ENCODE assay signal across 27 mouse cellular contexts in the genomic region with DNA sequence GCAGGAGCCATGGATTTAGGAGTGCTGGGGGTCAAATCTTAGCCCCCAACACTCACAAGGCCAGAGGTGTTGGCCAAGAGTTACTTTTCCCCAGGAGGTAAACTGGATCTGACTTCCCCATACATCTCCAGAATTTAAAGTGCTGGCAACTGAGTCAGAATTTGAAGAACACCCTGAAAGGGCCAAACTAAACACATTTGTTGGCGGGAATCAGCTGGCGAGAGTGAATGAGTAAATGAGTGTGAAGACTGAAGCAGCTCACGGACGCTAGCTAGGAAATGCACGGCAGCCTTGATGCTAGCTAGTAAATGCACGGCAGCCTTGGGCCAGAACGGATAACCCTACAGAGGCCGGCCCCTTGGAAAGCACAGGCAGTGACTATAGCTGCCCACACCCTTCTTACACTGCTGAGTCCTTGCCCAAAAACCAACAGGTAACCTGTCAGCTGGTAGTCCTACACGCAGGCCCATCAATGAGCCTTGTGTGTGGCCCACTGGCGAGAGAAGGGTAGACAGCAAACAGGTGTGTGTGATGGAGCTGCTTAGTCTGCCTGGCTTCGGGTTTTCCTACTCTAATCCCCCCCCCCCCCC. TPM values are rescaled to one million over a fixed set of nuclear protein-coding genes. Genes with fewer than 3 reads are reported as not detected.
DNase-seq lines count a peak whose midpoint lies in the region; ATAC-seq and TF ChIP-seq lines count a peak whose summit lies in the region.
"Had no signal": no experiment of that assay in that cellular context is flagged by ENCODE, and none has a peak within 500 bp of the region (broad histone marks: within the 10 kb centered on the region; RNA-seq: fewer than 3 reads in every experiment).

No protein-coding gene starts in this region.

- H3K27me3 ChIP-seq in embryonic facial prominence, embryonic 14.5 days (replicated peaks; ENCODE audit: control insufficient read depth, insufficient read depth, low read length), result no peaks in the 10 kb centered on the region
- peaks cover 17% of the 10 kb centered on the region for H3K27me3 ChIP-seq in embryonic facial prominence, embryonic 10.5 days (replicated peaks; ENCODE audit: low read depth, poor library complexity, severe bottlenecking)
- peaks cover under 1% of the 10 kb centered on the region; the same call in 1 of the 2 replicates for H3K27me3 ChIP-seq in midbrain, embryonic 11.5 days (ENCODE audit: control insufficient read depth, insufficient read depth, low read length)
- no peaks in the 10 kb centered on the region for H3K27me3 ChIP-seq in midbrain, postnatal 0 days (ENCODE audit: insufficient read depth, low read length)
- H3K27me3 ChIP-seq: embryonic facial prominence, embryonic 12.5 days; forebrain, embryonic 13.5 days had no signal

- no peak overlapping the region for H3K4me2 ChIP-seq in embryonic facial prominence, embryonic 14.5 days (ENCODE audit: low read depth, low read length)
- H3K4me2 ChIP-seq in midbrain, embryonic 11.5 days, result no peak overlapping the region
- H3K4me2 ChIP-seq in midbrain, postnatal 0 days (ENCODE audit: low read depth, low read length, poor library complexity, severe bottlenecking), result no peak overlapping the region
- H3K4me2 ChIP-seq: embryonic facial prominence, embryonic 12.5 days; forebrain, embryonic 13.5 days; heart, embryonic 13.5 days; hindbrain, embryonic 14.5 days had no signal

- no peak for ATAC-seq in embryonic facial prominence, embryonic 14.5 days (ENCODE audit: low read depth)
- no peak for ATAC-seq in midbrain, embryonic 11.5 days (ENCODE audit: low FRiP score)
- no peak for ATAC-seq in midbrain, postnatal 0 days (ENCODE audit: low FRiP score)
- ATAC-seq: forebrain, embryonic 13.5 days; forebrain, embryonic 16.5 days; hindbrain, postnatal 0 days had no signal

- no peak overlapping the region for H3K4me3 ChIP-seq in embryonic facial prominence, embryonic 14.5 days (ENCODE audit: low read depth, low read length)
- no peak overlapping the region for H3K4me3 ChIP-seq in embryonic facial prominence, embryonic 10.5 days
- H3K4me3 ChIP-seq in midbrain, embryonic 11.5 days (ENCODE audit: low read depth, low read length), result no peak overlapping the region
- no peak overlapping the region for H3K4me3 ChIP-seq in midbrain, postnatal 0 days (ENCODE audit: low read depth, low read length)
- H3K4me3 ChIP-seq: embryonic facial prominence, embryonic 12.5 days; erythroblast, embryonic 14.5 days; forebrain, embryonic 10.5 days; forebrain, embryonic 13.5 days; heart, adult 2 months; heart, embryonic 10.5 days; heart, embryonic 13.5 days had no signal

- no peak overlapping the region for H3K9ac ChIP-seq in embryonic facial prominence, embryonic 14.5 days (ENCODE audit: low read depth, low read length)
- H3K9ac ChIP-seq in midbrain, embryonic 11.5 days (ENCODE audit: low read length), result no peak overlapping the region
- no peak overlapping the region for H3K9ac ChIP-seq in midbrain, postnatal 0 days (replicated peaks; ENCODE audit: low read length, poor library complexity, severe bottlenecking)
- H3K9ac ChIP-seq: embryonic facial prominence, embryonic 12.5 days; forebrain, embryonic 13.5 days; heart, embryonic 13.5 days; hindbrain, embryonic 14.5 days had no signal

- WGBS in embryonic facial prominence, embryonic 14.5 days, result 70% methylated on average over 11 of the region's 11 CpGs
- WGBS in embryonic facial prominence, embryonic 10.5 days, result 88% methylated on average over 11 of the region's 11 CpGs
- WGBS in midbrain, embryonic 11.5 days, result 87% methylated on average over 11 of the region's 11 CpGs
- WGBS in midbrain, postnatal 0 days, result 73% methylated on average over 11 of the region's 11 CpGs

- TF ChIP-seq CTCF in midbrain, postnatal 0 days (IDR thresholded peaks at IDR 0.05), result no peak

- H3K4me1 ChIP-seq in embryonic facial prominence, embryonic 14.5 days (ENCODE audit: control insufficient read depth, insufficient read depth, low read length), result peaks cover 18% of the 10 kb centered on the region
- peaks cover 29% of the 10 kb centered on the region for H3K4me1 ChIP-seq in embryonic facial prominence, embryonic 10.5 days
- peaks cover 6% of the 10 kb centered on the region for H3K4me1 ChIP-seq in midbrain, embryonic 11.5 days (ENCODE audit: control insufficient read depth, insufficient read depth, low read length)
- peaks cover 5% of the 10 kb centered on the region; the same call in 1 of the 2 replicates for H3K4me1 ChIP-seq in midbrain, postnatal 0 days (ENCODE audit: insufficient read depth, low read length)

- H3K9me3 ChIP-seq in embryonic facial prominence, embryonic 14.5 days (ENCODE audit: control insufficient read depth, low read length), result no peaks in the 10 kb centered on the region
- no peaks in the 10 kb centered on the region for H3K9me3 ChIP-seq in embryonic facial prominence, embryonic 10.5 days
- H3K9me3 ChIP-seq in midbrain, embryonic 11.5 days (ENCODE audit: control insufficient read depth, low read length), result no peaks in the 10 kb centered on the region
- no peaks in the 10 kb centered on the region for H3K9me3 ChIP-seq in midbrain, postnatal 0 days (ENCODE audit: low read length)
- H3K9me3 ChIP-seq: embryonic facial prominence, embryonic 12.5 days; forebrain, embryonic 10.5 days; forebrain, embryonic 13.5 days; G1E; heart, embryonic 10.5 days; heart, embryonic 13.5 days had no signal

- peak; percentile 33 for DNase-seq in embryonic facial prominence, embryonic 14.5 days (ENCODE audit: low spot score)
- no peak for DNase-seq in embryonic facial prominence, embryonic 10.5 days (ENCODE audit: low spot score)
- DNase-seq in midbrain, embryonic 11.5 days (ENCODE audit: low spot score, missing footprints), result peak; percentile 60
- DNase-seq in midbrain, postnatal 0 days (ENCODE audit: low spot score), result no peak
- DNase-seq in fat pad, adult 2 months (ENCODE audit: extremely low read depth, low read depth, low spot score), result peak; percentile 80
- DNase-seq in kidney, postnatal 14 days, result no peak
- no peak for DNase-seq in layer of hippocampus, postnatal 36 days
- DNase-seq: adrenal gland, adult 2 months; adrenal gland, postnatal 14 days; cerebellum, adult 18-20 months; cerebellum, adult 9-10 months; cerebellum, postnatal 14 days; gastrocnemius, postnatal 10 days; gastrocnemius, postnatal 36 days; heart, adult 2 months; heart, postnatal 14 days; heart, postnatal 4 days had no signal

- peaks cover 7% of the 10 kb centered on the region; the same call in 1 of the 2 replicates for H3K36me3 ChIP-seq in embryonic facial prominence, embryonic 14.5 days (ENCODE audit: control insufficient read depth, insufficient read depth, low read length)
- no peaks in the 10 kb centered on the region for H3K36me3 ChIP-seq in embryonic facial prominence, embryonic 10.5 days (replicated peaks)
- H3K36me3 ChIP-seq in midbrain, embryonic 11.5 days (ENCODE audit: control insufficient read depth, insufficient read depth, low read length), result no peaks in the 10 kb centered on the region
- no peaks in the 10 kb centered on the region for H3K36me3 ChIP-seq in midbrain, postnatal 0 days (ENCODE audit: insufficient read depth, low read length)
- H3K36me3 ChIP-seq: embryonic facial prominence, embryonic 12.5 days; forebrain, embryonic 10.5 days; heart, embryonic 10.5 days; heart, embryonic 13.5 days had no signal

- no peak overlapping the region for H3K27ac ChIP-seq in embryonic facial prominence, embryonic 14.5 days (replicated peaks; ENCODE audit: low read depth, low read length)
- no peak overlapping the region for H3K27ac ChIP-seq in embryonic facial prominence, embryonic 10.5 days (replicated peaks)
- H3K27ac ChIP-seq in midbrain, embryonic 11.5 days (ENCODE audit: low read depth, low read length), result no peak overlapping the region
- no peak overlapping the region for H3K27ac ChIP-seq in midbrain, postnatal 0 days (ENCODE audit: low read depth, low read length)
- H3K27ac ChIP-seq: embryonic facial prominence, embryonic 12.5 days; forebrain, embryonic 10.5 days; forebrain, embryonic 13.5 days; heart, adult 2 months; heart, embryonic 10.5 days; heart, embryonic 13.5 days; hindbrain, embryonic 14.5 days; hindbrain, postnatal 0 days had no signal

RNA-seq across cellular contexts. Expression of gene Jade2, which starts 6.6 kb away (rescaled TPM):
- 1.1 and 1.4 TPM in 2 replicates for polyA plus RNA-seq in embryonic facial prominence, embryonic 14.5 days (2014; fragmentation: Nextera tagmentation; extraction: Ambion mirVana)
- 0.65 and 0.80 TPM in 2 replicates for polyA plus RNA-seq in embryonic facial prominence, embryonic 10.5 days (2016; fragmentation: Nextera tagmentation; extraction: Ambion mirVana)
- 0.20 and 0.22 TPM in 2 replicates for polyA plus RNA-seq in midbrain, embryonic 11.5 days (2014; fragmentation: Nextera tagmentation; extraction: Ambion mirVana)
- total RNA-seq in midbrain, postnatal 0 days (2014; rRNA removed), result 3.6 and 3.7 TPM in 2 replicates
- 0.95 and 0.98 TPM in 2 replicates for polyA plus RNA-seq in midbrain, postnatal 0 days (2015; fragmentation: Nextera tagmentation; extraction: Ambion mirVana)
- 10 to 100 TPM; 36.0 to 36.5 TPM for total RNA-seq in layer of hippocampus, postnatal 36 days (2021)

Comparison
In these comparisons a context has a peak if more than half of its experiments do, and no peak if none do; other contexts are left out.
1. DNase-seq: peak in embryonic facial prominence, embryonic 14.5 days (single experiment), midbrain, embryonic 11.5 days (single experiment) and fat pad, adult 2 months (single experiment); none in embryonic facial prominence, embryonic 10.5 days (single experiment), midbrain, postnatal 0 days (single experiment), kidney, postnatal 14 days (single experiment) and layer of hippocampus, postnatal 36 days (0 of 2).